Mouse (Mus musculus) retina, embryonic 14.5 days (tissue): ENCODE results near the gene Hmx3.
A peak's percentile ranks its signal among the peaks of the same experiment; 100 is the strongest.

Experiments used
- DNase-seq: peaks from one replicate; pipeline ENCODE4 v3.0.0-alpha.2; 2015; ENCODE audit warnings: low spot score

Gene Hmx3

DNA sequence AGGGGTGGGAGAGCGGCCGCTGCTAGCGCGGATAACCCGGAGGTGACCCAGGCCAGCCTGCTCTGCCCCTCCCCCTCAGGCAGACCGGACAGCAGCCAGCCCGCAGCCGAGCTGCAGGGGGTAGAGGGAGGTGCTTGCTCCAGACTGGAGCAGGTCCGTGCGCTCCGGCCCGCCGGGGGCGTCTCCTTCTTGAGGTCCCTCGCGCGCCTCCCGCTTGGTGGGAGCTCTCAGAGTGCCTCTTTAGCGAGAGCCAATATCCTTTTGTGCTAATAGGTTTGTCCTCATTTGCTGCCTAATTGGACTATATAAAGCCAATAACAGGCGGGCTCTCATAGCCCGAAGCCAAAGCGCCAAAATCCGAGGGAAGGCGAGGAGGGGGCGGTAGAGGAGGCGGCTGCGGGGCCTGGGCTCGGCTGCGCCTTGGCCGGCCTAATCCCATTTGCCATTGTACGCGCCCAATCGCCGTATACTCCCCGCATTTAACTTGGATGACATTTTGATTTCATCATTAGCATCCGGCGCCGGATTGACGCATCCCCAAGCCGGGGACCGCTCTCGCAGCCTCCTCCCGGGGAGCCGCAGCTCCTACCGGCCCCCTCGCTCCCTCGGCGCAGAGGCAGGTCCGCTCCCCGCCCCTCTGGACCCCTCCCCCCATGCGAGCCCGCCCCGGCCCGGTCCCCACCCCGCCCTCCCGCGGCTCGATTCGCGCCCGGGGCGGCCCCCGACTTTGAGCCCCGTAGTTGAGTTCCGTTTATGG is at the start of gene Hmx3:
Gene Hmx3 (plus strand): TSS at position 753 of the 757 bp plus-strand sequence.
- DNase-seq, result peak; percentile 72

DNA sequence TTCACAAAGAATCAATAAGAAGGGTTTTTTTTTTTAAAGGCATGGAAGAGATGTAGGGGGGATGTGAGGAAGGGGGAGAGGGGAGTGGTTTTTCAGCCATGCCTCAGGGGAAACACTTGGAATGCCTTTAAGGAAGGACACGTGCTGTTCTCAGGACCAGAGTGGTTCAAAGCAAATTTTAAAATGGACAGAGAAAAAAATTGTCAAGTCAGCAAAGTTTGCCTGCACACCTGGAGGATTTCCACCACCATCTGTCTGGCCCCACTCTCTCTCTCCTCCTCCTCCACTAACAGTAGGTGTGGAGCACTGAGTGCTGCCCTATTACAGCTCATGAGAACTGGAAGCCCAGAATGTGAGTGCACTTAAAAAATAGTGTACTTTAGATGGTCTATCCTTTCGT is 38.9 kb upstream of the Hmx3 start:
- no peak for DNase-seq

DNA sequence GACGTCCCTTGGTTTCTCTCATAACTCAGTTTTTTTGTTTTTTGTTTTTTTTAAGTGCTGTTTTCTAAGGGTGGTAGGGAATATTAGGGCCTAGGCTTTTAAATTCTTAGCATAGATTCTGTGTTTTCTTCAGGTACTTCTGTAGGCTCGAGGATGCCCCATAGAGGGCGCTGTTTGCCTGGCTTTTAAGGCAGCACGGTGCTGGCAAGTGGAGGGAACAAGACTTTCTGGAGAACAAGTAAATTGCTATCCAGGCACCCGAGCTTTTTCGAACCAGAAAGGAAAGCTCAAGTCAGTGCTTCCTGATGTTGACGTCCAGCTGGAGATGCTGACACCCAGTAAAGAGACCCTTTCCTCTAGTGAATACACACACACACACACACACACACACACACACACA is 2.7 kb upstream of the Hmx3 start:
- DNase-seq, result peak; percentile 92

DNA sequence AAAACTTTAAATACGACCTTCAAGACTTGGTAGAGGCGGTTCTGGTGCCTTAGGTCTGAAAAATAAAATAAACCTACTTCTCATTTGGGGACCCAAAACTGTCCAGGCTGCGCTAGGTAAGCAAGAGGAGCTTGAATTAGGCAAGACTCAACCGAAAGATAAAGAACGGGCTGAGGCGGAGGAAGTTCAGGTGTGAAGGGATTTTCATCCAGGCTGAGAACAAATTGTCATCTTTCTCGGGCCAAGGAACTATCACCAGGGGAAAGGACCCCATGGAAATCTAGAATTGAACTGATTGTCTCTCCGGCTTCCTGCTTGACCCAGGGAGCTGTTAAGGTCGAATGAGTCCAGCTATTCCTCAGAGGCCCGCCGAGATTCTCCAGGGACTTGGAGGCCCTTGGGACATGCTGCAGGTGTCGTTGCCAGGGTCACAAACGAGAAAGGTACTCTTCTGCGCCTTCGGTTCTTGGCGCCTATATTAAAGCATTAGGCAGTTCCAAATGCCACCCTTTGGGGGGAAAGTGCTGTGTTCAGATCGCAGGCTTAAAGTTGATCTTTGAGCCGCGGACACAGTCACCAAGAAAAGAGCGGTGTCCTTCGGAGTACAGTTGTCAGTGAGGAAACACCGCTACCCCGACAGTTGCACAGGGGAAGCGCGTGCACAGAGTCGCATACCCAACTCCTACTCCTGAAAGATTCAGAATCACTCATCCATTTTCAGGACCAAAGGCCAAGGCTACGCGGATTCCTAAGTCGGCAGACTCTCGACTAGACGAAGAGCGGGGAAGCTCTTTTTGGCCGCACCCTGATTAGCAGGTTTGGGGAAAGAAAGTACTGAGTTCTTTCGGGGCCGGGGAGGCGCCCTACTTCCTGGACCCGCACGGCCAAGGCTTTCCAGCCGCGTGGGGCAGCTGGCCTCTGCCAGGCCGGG is 1.2 kb upstream of the Hmx3 start:
- peak; percentile 13 for DNase-seq

DNA sequence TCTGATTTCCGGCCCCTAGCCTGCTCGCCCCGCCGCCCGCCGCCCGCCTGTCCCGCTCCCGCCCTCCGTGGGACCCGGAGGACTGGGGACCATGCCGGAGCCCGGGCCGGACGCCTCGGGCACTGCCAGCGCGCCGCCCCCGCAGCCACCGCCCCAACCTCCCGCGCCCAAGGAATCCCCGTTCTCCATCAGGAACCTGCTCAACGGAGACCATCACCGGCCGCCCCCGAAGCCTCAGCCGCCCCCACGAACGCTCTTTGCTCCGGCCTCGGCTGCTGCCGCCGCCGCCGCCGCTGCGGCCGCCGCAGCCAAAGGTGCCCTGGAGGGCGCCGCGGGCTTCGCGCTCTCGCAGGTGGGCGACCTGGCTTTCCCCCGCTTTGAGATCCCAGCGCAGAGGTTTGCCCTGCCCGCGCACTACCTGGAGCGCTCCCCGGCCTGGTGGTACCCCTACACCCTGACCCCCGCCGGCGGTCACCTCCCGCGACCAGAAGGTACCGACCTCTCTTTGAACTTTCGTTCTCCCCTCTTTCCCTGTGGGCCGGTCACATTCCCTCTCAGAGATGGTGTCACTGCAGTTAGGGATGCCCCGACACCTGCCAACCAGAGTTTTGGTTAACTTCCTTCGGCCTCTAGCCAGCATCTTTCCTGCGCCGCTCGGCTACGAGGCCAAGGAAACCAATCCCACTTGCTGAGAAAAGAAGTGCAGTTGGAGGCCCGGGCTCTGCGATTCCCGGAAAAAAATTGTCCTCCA is 380 bp downstream of the Hmx3 start:
- DNase-seq, result peak; percentile 37

DNA sequence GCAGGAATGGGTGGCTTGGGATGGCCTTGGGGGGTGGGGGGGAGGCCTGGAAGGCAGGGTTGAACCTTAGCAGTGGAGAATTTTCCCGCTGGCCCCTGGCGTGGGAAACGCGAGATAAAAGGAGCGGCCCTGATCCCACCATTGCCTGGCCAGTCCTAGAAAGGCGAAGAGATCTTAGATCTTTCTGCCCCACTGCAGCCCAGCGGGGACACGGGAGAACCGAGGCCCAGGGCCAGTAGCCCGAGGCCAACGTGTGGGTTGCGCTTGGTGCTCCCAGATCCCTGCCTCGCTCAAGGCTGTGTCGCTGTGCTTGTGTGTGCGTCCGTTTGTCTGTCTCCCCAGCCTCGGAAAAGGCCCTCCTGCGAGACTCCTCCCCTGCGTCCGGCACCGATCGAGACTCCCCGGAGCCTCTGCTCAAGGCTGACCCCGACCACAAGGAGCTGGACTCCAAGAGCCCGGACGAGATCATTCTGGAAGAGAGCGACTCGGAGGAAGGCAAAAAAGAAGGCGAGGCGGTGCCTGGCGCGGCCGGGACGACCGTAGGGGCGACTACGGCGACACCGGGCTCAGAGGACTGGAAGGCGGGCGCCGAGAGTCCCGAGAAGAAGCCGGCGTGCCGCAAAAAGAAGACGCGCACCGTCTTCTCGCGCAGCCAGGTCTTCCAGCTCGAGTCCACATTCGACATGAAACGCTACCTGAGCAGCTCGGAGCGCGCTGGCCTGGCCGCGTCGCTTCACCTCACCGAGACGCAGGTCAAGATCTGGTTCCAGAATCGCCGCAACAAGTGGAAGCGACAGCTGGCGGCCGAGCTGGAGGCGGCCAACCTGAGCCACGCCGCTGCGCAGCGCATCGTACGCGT is 1.2 kb downstream of the Hmx3 start:
- peak; percentile 43 for DNase-seq

DNA sequence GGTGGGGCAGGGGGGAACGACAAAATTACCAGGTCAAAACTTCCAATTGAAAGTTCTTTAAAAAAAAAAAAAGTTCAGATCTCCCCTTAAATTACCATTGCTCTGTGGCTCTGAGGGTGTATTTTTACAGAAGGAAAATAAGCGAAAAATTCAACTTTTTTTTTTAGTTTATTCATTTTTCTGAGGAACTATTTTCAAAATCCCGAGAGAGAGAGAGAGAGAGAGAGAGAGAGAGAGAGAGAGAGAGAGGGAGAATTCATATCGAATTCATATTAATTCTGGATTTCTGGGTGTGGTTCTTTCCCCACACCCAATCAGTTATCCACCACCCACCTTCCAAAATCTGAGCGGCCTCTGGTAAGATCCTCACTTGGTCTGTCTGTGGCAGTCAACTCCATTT is 2.2 kb downstream of the Hmx3 start:
- no peak for DNase-seq

DNA sequence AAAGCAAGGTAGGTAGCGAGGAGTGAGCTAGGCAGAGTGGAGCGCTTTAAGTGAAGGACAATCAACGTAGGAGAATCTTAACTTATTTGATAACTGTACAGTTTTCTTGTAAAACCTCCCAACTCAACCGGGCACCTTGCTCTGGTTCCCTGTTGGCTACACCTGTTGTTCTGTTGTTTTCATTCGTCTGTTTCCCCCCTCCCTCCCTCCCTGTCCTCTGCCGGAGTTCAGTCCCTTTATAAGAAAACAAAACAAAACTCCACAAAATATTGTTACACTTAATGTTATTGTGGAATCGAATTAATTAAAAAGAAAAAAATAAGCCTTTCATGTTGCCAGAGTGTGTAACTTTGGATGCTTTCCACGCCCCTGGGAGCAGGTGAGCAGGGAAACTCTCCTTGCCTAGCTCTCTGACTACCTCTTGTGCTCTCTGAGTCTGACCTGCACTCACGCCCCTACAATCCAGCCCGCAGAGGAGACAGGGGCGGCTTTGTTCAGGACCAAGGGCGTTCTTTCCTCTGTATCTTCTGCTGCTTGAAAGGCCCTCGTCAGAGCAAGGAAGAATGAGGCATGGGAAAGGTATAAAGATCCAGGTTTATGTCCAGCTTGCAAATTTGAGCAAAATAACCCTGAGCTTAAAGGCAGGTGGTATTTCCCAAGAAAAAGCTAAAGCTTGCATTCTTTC is 3.2 kb downstream of the Hmx3 start:
- peak; percentile 21 for DNase-seq

DNA sequence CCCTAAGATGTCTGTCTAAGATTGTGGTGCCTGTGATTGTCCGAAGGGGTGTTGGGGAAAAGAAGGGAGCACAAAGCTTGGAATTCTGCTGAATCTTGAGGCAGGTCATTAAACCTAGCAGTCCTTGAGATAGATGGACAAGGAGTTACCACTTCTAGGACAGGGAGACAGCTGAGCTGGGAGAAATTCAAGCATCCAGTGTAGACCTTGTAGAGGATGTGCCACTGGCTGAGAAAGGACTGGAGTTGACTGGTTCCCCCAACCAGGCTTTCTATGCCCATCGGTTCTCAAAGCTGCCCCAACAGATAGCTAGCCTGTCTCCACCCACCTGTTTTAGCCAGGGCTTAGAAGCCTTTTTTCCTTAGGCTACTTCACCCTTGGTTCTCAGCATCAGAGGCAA is 3.8 kb downstream of the Hmx3 start:
- peak; percentile 27 for DNase-seq

DNA sequence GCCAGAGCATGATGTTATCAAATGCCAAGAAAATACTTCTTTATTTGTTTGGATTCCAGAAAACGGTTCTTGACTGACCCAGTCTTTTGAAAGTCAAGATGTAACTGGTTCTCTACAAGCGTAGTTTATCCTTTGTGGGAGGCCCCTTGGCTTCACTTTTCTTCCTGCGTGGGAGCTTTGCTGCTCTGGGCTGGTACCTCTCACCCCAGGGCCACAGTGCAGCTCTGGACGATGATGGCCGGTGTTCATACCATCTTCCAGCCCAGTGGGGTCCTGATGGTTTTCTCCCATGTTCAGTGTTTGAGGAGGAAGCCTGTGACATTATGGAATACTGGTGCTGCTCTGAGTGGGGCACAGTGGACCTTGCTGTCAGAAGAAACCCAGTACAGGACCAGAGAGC is 4.8 kb downstream of the Hmx3 start:
- DNase-seq, result no peak

DNA sequence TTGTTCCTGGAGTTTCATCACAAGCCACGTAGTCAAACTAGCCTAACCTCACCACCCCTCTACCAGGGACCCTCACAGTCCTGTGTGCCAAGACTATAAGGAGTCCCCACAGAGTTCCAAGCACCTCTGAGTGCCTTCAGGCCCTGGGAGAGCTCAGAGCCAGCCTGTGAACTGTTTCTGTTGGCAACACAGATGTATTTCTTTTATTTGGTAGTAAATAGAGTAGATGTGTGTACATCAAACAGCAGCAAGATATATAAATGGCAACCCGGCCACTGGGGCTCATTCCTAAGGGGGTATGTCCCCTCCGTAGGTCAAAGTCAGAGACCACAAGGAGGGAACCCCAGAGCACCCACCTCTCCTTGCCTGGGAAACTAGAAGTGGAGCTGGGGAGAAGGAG is 5.8 kb downstream of the Hmx3 start, which contains the start of gene Hmx2:
Gene Hmx2 (plus strand): TSS at position 301 of the 400 bp plus-strand sequence.
- no peak for DNase-seq

DNA sequence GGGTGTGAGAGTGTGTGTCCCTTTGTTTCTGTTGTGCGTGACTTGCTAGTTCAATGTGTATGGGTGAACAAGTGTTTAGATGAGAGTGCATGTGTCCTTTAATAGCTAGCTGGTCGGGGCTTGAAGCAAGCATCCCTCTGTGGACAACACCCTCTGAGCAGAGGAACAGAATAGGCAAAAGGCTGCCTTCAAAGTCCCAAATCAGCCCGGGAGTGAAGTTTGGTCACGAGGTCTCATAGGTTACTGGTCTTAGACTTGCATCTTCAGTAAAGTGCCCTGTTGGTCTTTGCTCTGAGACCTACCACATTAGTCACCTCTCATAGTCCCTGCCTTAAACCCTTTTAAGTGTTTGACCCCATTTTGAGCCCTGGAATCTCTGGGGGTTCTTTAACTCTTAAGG is 8.8 kb downstream of the Hmx3 start:
- DNase-seq, result no peak

DNA sequence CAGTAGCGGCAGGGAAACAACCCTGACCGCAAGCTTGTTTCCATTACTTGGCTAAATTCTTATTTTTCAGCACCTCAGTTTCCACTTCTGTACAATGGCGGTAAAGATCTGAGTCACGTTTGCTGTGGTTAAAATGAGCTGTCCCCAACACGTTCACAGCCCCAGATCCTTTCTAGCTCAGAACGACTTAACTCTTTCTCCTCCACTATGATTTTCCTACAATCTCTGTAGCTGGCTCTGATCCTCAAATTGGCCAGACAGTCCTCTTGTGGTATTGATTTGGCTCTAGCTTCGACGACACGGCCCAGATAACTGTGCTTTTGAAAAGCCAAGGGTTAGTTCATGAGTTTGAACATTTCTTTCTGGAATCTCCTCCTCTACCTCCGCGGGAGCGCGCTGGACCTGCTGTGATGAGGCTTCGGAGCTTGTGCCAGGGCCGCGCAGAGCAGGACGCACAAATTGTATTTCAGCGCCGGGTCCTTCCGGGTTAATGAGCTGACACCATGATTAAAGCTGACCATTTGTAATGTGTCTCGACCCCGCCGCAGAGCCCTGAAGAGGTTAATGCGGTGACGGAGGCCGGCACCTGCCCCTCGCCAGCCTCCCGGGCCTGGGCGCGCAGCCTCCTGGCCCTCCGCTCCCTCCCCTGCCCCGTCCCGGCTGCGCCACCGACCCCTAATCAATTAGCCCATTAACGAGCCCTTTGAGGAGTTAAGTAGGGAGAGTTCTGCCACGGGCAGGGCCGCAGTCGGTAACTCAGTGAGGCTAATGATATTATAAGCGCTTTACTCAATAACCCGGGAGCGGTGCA is 9.5 kb downstream of the Hmx3 start:
- DNase-seq, result peak; percentile 54

DNA sequence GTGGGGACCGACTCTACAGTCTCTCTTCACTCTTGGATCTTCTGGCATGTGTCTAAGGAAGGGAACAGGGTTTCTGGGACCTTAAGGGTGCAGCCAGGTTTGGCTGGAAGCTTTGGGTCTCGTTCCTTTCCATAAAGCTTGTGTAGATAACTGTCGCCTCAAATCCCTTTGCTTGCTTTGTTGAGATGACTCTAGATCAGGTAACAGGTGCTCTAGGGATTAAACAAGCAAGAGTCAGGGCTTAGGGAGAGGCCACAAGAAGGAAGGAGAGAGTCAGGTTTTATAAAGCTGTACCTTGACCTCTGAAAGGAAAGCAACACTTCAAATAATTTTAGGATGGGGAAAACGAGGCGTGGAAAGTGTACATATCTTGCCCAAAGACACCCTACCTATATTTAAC is 10.1 kb downstream of the Hmx3 start:
- no peak for DNase-seq

DNA sequence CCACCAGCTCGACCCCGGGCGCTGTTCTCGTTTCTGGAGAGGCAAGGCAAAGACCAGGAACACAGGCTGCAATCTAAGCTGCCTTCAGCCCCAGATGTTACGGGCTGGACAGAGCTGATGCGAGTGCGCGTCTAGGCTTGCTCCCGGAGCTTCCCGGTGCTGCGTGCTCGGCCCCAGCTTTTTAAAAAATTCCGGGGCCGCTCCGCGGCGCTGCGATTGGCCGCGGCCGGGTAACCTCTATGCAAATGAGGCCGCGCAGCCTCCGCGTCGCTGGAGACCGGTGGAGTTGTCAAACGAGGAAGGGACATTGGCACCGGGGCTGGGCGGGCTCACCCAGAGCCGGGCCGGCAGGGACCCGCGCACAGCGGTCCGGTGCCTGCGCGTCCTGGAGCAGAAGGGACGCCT is 11.1 kb downstream of the Hmx3 start:
- DNase-seq, result peak; percentile 47

DNA sequence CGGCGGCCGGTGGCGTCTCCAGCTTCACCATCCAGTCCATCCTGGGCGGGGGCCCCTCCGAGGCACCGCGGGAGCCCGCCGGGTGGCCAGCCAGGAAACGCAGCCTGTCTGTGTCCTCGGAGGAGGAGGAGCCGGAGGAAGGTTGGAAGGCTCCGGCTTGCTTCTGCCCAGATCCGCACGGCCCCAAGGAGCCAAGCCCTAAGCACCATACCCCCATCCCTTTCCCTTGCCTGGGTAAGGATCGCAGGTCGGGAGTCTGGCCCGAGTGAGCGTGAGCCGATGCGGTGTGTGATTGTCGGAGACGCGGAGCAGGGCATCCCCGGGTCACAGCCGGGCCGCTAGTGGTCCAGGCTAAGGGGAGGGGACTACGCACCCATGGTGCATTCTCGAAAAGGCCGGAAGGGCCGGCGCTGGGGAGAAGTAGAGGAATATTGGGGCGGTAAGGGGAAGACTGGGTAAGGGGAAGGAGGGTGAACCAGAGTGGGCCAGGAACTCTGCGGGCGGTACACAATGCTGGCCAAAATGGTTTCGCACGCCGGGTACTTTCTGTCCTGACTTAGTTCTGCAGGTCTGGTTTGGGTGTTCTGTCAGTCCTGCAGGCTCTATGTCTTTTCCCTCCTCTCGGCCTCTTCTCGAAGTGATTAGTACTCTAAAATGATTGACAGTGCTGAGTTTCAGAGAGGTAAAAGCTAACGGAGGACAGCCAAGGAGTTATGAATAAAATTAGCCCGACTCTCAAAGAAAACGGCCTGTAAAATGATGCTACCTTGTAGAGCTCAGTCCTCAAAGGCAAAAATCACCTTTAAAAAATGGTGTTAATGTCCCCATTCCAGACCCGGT is 11.9 kb downstream of the Hmx3 start:
- DNase-seq, result peak; percentile 29

DNA sequence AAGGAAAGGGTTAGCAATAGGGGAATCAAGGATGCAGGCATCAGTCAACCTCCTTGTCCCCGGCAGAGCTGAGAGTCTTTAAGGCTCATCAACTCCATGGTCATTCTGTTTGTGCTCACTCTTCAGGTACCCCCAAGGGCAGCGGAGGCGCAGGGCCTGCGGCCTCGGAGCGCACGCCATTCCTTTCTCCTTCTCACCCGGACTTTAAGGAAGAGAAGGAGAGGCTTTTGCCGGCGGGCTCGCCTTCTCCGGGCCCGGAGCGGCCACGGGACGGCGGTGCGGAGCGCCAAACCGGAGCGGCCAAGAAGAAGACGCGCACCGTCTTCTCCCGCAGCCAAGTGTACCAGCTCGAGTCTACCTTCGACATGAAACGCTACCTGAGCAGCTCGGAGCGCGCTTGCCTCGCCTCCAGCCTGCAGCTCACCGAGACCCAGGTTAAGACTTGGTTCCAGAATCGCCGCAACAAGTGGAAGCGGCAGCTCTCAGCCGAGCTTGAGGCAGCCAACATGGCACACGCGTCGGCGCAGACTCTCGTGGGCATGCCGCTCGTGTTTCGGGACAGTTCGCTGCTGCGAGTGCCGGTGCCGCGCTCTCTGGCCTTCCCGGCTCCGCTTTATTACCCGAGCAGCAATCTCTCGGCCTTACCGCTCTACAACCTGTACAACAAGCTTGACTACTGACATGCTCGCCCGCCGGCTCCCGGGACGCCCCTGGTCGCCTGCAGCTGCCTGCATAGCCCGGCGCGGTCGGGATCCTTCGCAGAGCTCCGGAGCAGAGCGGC is 12.8 kb downstream of the Hmx3 start:
- peak; percentile 52 for DNase-seq

DNA sequence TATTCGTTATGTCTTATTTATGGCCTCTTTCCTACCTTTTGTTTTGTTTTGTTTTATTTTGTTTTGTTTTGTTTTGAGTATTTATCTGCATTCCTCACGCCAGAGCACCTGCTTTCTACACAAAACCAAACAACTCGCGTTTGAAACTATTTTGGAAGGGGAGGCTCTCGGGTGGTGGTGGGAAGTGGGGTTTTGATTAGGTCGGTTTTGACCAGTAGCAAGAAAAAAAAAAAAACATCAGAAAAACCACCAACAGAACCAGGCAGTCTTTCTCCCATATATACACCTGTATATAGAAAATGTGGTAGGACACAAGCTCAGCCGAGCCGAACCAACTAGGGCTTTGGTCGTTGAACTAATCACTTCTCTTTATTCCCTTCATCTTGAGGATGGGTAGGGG is 13.4 kb downstream of the Hmx3 start:
- DNase-seq, result no peak
